Mouse (Mus musculus) midbrain, embryonic 11.5 days (tissue): ENCODE measurements around the gene Aldh1a3. TPM values are rescaled to one million over a fixed set of nuclear protein-coding genes. Genes with fewer than 3 reads are reported as not detected.

Experiments used
- ATAC-seq: fragments of 200-750 bp; cut with Nextera tagmentation; 2 replicates; pipeline ENCODE4 v1.8.0; 2017; ENCODE audit warnings: moderate TSS enrichment, moderate library complexity; ENCODE audit not compliant: low FRiP score
- DNase-seq: peaks from one replicate; pipeline ENCODE4 v3.0.0; 2015; ENCODE audit warnings: low spot score; ENCODE audit errors: missing footprints
- H3K27ac ChIP-seq: fragments of 300-500 bp; sonication (generic); 2 replicates; pipeline ENCODE4 v1.5.1; 2014; ENCODE audit warnings: low read depth, low read length
- H3K27me3 ChIP-seq: fragments of 300-500 bp; sonication (generic); 2 replicates; pipeline ENCODE4 v1.6.1; 2014; ENCODE audit warnings: mild to moderate bottlenecking, low read length, moderate library complexity, mixed read lengths; ENCODE audit not compliant: control insufficient read depth, insufficient read depth
- H3K36me3 ChIP-seq: fragments of 300-500 bp; sonication (generic); 2 replicates; pipeline ENCODE4 v1.6.1; 2014; ENCODE audit warnings: mild to moderate bottlenecking, low read length, moderate library complexity, mixed read lengths; ENCODE audit not compliant: control insufficient read depth, insufficient read depth
- H3K4me1 ChIP-seq: fragments of 300-500 bp; sonication (generic); 2 replicates; pipeline ENCODE4 v1.6.1; 2014; ENCODE audit warnings: low read length; ENCODE audit not compliant: control insufficient read depth, insufficient read depth
- H3K4me2 ChIP-seq: fragments of 300-500 bp; sonication (generic); 2 replicates; pipeline ENCODE4 v1.6.1; 2014; ENCODE audit warnings: mild to moderate bottlenecking, moderate library complexity
- H3K4me3 ChIP-seq: fragments of 300-500 bp; sonication (generic); 2 replicates; pipeline ENCODE4 v1.5.1; 2014; ENCODE audit warnings: low read depth, low read length
- H3K9ac ChIP-seq: fragments of 300-500 bp; sonication (generic); 2 replicates; pipeline ENCODE4 v1.6.1; 2014; ENCODE audit warnings: low read length
- H3K9me3 ChIP-seq: fragments of 300-500 bp; sonication (generic); 2 replicates; pipeline ENCODE4 v1.6.1; 2016; ENCODE audit warnings: low read length; ENCODE audit not compliant: control insufficient read depth
- WGBS: fragments of 180-500 bp; shearing (Covaris S2); extraction: QIAGEN DNeasy Blood & Tissue Kit; methylation state at CpG from one replicate; pipeline ENCODE4 v1.1.7; 2014; 5-methylcytosine and 5-hydroxymethylcytosine counted together
- polyA plus RNA-seq: library from polyadenylated mRNA; unstranded; fragments of >200 nt; fragmentation: Nextera tagmentation; extraction: Ambion mirVana; gene quantifications from 2 replicates; pipeline ENCODE4 v1.2.1, GENCODE M21; 2014

Gene Aldh1a3
- polyA plus RNA-seq, 1 experiment from 2014 or later, result 0.41 TPM

DNA sequence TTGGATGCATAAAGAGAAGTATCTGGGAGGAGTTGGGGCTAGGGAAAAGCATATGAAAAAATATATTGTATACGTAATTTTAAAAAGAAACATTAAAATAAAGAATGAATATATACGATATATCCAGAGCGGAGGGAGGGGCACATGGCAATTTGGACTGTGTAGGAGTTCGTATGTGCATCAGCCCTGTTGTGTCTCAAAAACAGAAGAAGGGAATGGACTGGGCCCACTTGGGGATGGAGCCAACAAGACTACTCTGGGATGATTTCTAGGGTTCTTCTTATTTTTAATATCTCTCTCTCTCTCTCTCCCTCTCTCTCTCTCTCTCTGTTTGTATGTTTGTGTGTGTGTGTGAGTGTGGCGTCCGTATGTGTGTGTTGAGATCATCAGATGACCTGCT lies 40.9 kb downstream of the Aldh1a3 start:
- WGBS, result 93% methylated on average over 6 of the region's 6 CpGs
- Histone ChIP-seq H3K4me1 (peaks cover 4% of the 10 kb centered on the region; the same call in 1 of the 2 replicates), H3K9me3 (no peaks in the 10 kb centered on the region), H3K4me2 (no peak overlapping the region), H3K27me3 (no peaks in the 10 kb centered on the region), H3K27ac (no peak overlapping the region), H3K36me3 (no peaks in the 10 kb centered on the region), H3K4me3 (no peak overlapping the region), H3K9ac (no peak overlapping the region)
- ATAC-seq (no peak), DNase-seq (peak; percentile 51)

DNA sequence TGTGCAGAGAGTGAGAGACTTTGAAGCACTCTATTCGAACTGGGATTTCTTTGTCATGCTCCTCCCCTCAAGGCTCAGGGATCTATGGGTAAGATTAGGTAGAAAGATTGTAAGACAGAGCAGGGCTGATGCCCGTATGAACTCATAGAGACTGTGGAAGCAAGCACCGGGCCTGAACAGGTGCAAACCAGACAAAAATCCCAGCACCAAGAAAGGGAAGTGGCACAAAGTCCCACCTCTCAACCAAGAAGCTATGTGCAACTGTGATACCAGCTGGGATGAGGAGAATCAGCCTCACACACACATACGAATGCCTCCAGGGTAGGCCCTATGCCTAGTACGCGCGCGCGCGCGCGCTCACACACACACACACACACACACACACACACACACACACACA lies 41.5 kb downstream of the Aldh1a3 start:
- no peak for DNase-seq
- WGBS, result 97% methylated on average over 11 of the region's 12 CpGs
- ATAC-seq, result no peak
- H3K4me3 ChIP-seq, result no peak overlapping the region
- no peaks in the 10 kb centered on the region for H3K36me3 ChIP-seq
- H3K9me3 ChIP-seq, result no peaks in the 10 kb centered on the region
- no peak overlapping the region for H3K27ac ChIP-seq
- H3K4me2 ChIP-seq, result no peak overlapping the region
- H3K9ac ChIP-seq, result no peak overlapping the region
- H3K4me1 ChIP-seq, result peaks cover 4% of the 10 kb centered on the region; the same call in 1 of the 2 replicates
- H3K27me3 ChIP-seq, result no peaks in the 10 kb centered on the region

DNA sequence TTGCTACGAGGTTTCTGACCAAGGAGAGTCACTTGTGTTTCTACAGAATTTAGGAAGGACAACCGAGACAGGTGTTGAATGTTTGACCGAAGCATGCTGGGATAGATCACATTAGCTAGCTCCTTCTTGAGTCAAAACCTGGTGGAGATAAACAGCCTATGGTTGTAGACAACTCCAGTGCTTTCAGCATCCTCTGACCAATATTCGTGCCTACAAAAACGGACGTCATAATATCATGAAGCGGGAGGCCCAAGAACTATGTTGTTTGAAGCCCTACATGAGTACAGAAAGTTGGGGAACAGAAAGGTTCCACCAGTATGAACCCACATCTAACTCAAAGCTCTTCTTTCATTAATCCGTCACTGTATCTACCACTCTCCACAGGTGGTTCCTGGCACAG lies 42.4 kb downstream of the Aldh1a3 start:
- Histone ChIP-seq H3K27me3 (no peaks in the 10 kb centered on the region), H3K27ac (no peak overlapping the region), H3K36me3 (no peaks in the 10 kb centered on the region), H3K9me3 (no peaks in the 10 kb centered on the region), H3K4me2 (no peak overlapping the region), H3K4me3 (no peak overlapping the region), H3K4me1 (peaks cover 4% of the 10 kb centered on the region; the same call in 1 of the 2 replicates), H3K9ac (no peak overlapping the region)
- DNase-seq, result peak; percentile 56
- WGBS, result 93% methylated on average over 8 of the region's 8 CpGs
- ATAC-seq, result no peak

DNA sequence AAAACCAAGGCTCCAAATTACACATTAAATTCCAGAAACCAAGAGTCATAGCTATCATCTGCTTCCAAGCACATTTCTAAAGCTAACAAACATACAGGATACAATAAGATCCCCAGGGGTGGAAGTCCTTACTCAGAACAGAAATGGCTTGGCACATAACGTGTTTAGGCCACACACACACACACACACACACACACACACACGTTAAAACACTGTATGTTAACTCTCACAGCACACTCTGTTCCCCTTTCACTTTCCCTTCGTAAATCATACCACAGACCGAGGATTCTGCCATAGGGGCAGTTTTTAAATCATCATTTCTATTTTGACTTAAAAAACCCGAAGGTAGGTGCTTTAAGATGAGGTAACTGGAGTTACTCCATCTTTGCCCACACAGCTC lies 43.1 kb downstream of the Aldh1a3 start:
- H3K4me3 ChIP-seq, result no peak overlapping the region
- no peaks in the 10 kb centered on the region for H3K27me3 ChIP-seq
- H3K4me2 ChIP-seq, result no peak overlapping the region
- H3K9me3 ChIP-seq, result no peaks in the 10 kb centered on the region
- WGBS, result 79% methylated on average over 5 of the region's 5 CpGs
- no peak overlapping the region for H3K27ac ChIP-seq
- no peak for DNase-seq
- H3K36me3 ChIP-seq, result no peaks in the 10 kb centered on the region
- no peak for ATAC-seq
- no peak overlapping the region for H3K9ac ChIP-seq
- H3K4me1 ChIP-seq, result peaks cover 4% of the 10 kb centered on the region; the same call in 1 of the 2 replicates

DNA sequence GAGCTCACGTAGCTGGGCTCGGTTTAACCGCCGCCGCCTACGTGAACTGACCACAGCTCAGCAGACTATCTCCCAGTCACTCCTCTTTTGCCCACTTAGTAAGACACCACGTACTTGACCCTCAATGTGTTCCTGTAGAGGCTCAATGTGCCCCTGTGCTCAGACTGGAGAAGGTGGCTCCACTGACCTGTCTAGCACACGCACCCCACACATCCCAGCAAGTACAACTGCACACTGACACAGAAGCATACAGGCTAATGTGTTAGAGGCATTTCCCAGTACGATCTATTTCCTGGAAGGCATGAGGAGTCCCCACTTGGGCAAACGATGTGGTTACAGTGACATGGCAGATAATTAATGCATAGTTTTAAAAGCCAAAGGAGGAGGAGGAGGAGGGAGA lies 50.8 kb downstream of the Aldh1a3 start:
- no peaks in the 10 kb centered on the region for H3K4me1 ChIP-seq
- H3K27me3 ChIP-seq, result no peaks in the 10 kb centered on the region
- no peaks in the 10 kb centered on the region for H3K36me3 ChIP-seq
- no peak overlapping the region for H3K4me2 ChIP-seq
- DNase-seq (peak; percentile 77), ATAC-seq (no peak)
- no peak overlapping the region for H3K9ac ChIP-seq
- H3K4me3 ChIP-seq, result no peak overlapping the region
- WGBS, result 87% methylated on average over 10 of the region's 10 CpGs
- H3K27ac ChIP-seq, result no peak overlapping the region
- H3K9me3 ChIP-seq, result no peaks in the 10 kb centered on the region

DNA sequence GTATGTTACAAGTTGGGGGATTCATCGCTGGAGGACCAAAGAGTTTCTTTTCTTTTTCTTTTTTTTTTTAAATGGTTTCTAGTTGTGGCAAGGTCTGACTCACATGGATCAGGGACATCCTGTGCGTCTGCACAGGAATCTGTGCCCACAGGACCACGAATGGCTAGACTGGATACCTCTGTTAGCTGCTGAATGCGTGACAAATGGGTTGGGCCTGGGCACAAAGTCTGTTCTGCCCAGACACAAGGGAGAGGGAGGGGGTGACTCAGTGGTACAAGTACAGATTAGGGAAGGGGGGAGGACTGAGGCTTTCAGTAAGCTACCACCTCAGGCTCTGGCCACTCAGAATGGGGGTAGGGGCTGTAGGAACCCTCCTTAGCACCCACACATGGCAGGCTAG lies 51.6 kb downstream of the Aldh1a3 start:
- 78% methylated on average over 4 of the region's 4 CpGs for WGBS
- H3K27me3 ChIP-seq, result no peaks in the 10 kb centered on the region
- no peak overlapping the region for H3K27ac ChIP-seq
- no peaks in the 10 kb centered on the region for H3K4me1 ChIP-seq
- no peaks in the 10 kb centered on the region for H3K36me3 ChIP-seq
- no peak overlapping the region for H3K4me2 ChIP-seq
- H3K4me3 ChIP-seq, result no peak overlapping the region
- no peak for ATAC-seq
- H3K9me3 ChIP-seq, result no peaks in the 10 kb centered on the region
- H3K9ac ChIP-seq, result no peak overlapping the region
- DNase-seq, result no peak

DNA sequence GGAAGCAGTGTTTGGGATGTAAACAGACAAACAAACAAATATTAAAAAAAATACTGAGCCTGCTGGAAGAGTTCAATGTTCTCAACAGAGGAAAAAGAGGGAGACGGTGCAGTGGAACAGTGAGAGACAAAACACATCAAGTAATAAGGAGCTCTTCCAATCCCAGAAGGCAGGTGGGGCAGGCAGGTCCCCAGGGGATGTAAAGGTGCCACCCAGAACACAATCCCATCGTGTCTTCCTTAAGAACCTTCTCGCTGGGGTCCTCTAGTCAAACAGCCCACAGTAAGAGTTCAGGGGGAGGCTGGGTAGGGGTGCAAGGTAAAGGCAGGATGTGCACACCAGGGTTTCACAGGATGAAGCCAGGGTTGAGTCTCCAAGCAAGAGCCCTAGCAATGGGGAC lies 53.9 kb downstream of the Aldh1a3 start:
- no peak overlapping the region for H3K27ac ChIP-seq
- 89% methylated on average over 3 of the region's 3 CpGs for WGBS
- peak; percentile 54 for DNase-seq

DNA sequence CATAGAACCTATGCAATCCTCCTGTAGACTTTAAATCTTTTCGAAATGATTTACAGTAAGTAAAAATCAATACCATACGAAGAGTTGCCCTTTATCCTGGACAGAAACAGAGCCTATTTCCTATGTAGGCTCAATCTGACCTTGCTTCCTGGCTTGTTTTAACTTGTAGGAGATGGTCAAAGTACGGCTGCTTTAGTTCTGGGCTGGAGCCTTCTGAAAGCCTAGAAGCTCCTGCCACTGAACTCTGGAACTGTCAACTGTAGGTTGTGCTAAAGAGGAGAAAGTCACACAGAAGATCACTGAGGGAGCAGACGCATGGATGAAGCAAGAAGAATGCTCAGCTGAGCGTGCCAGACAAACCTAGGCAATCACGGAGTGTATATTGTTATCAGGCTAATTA lies 56.3 kb downstream of the Aldh1a3 start:
- no peak overlapping the region for H3K9ac ChIP-seq
- 92% methylated on average over 6 of the region's 6 CpGs for WGBS
- H3K9me3 ChIP-seq, result no peaks in the 10 kb centered on the region
- no peaks in the 10 kb centered on the region for H3K27me3 ChIP-seq
- no peaks in the 10 kb centered on the region for H3K4me1 ChIP-seq
- ATAC-seq (no peak), DNase-seq (peak; percentile 78)
- no peak overlapping the region for H3K27ac ChIP-seq
- H3K36me3 ChIP-seq, result no peaks in the 10 kb centered on the region
- H3K4me2 ChIP-seq, result no peak overlapping the region
- H3K4me3 ChIP-seq, result no peak overlapping the region

More for the DNA sequence above, 53.9 kb downstream of the Aldh1a3 start:
- Histone ChIP-seq H3K4me2 (no peak overlapping the region), H3K9ac (no peak overlapping the region), H3K4me1 (no peaks in the 10 kb centered on the region), H3K4me3 (no peak overlapping the region), H3K27me3 (no peaks in the 10 kb centered on the region), H3K9me3 (no peaks in the 10 kb centered on the region), H3K36me3 (no peaks in the 10 kb centered on the region)
- no peak for ATAC-seq

DNA sequence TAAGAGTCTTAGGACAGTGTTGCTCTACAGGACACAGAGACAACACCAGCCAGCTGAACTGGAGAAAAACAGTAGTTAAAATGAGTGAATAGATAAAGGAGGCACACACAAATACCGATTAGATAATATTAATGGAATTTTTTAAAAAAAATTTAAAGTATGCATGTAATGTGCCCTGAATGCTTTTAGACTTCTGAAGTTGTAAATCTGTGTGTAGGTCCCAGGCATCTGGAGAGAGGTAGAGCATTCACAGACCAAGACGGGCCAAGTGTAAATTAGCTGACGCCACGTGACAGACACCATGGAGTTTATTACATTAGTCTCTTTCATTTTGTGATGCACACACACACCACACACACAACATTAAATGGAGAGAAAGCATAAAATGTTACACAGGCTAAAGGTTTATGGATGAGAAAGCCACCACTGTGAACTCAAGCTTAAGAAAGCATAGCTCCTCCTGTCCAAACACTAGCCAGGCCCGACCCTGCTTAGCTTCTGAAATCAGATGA lies 57.3 kb downstream of the Aldh1a3 start:
- H3K4me2 ChIP-seq, result no peak overlapping the region
- no peaks in the 10 kb centered on the region for H3K27me3 ChIP-seq
- no peaks in the 10 kb centered on the region for H3K9me3 ChIP-seq
- no peaks in the 10 kb centered on the region for H3K36me3 ChIP-seq
- no peak for ATAC-seq
- DNase-seq, result peak; percentile 81
- no peak overlapping the region for H3K4me3 ChIP-seq
- 82% methylated on average over 5 of the region's 5 CpGs for WGBS
- no peaks in the 10 kb centered on the region for H3K4me1 ChIP-seq
- no peak overlapping the region for H3K27ac ChIP-seq
- H3K9ac ChIP-seq, result no peak overlapping the region
